Mouse (Mus musculus): ENCODE data around the gene Plekhj1.

The Plekhj1 gene

DNA sequence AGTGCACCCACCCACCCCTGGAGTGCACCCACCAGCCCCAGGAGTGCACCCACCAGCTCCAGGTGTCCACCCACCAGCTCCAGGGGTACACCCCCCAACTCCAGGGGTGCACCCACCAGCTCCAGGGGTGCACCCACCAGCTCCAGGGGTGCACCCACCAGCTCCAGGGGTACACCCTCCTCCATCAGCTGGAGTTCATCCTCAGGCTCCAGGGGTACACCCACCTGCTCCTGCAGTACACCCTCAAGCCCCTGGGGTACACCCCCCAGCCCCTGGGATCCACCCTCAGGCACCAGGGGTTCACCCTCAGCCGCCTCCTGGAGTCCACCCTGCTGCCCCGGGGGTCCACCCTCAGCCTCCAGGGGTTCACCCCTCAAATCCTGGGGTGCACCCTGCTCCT is 5.9 kb upstream of the Plekhj1 start:
- no peak for DNase-seq

GRCm38 (mm10) chr10:80802996-80803395 is 4.6 kb upstream of the Plekhj1 start:
- no peak for DNase-seq

- DNase-seq, result no peak
These were observed 3.9 kb upstream of the Plekhj1 start for GRCm38 (mm10) chr10:80802204-80802912.

DNA sequence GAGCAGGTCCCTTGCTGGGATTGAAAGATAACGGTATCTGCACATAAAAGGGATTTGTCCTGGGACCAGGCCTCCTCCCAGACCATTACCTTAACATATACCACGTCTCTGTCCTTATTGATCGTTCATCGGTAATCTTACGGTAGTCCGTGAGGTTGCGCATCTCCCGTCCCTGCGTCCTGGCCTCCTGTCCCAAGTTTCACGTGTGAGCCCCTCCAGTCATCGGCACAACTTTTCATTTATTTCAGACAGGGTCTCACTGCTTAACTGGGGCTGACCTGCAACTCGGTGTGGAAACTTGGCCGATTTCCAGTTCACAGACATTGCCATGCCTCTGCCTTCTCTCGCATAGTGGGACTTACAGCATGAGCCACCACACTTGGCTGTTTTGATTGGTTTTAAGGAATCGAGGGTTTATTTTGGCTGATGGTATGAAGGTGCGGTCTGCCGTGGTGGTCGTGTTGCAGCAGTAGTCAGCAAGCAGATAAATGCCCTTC is 692 bp upstream of the Plekhj1 start:
- no peak for DNase-seq

DNA sequence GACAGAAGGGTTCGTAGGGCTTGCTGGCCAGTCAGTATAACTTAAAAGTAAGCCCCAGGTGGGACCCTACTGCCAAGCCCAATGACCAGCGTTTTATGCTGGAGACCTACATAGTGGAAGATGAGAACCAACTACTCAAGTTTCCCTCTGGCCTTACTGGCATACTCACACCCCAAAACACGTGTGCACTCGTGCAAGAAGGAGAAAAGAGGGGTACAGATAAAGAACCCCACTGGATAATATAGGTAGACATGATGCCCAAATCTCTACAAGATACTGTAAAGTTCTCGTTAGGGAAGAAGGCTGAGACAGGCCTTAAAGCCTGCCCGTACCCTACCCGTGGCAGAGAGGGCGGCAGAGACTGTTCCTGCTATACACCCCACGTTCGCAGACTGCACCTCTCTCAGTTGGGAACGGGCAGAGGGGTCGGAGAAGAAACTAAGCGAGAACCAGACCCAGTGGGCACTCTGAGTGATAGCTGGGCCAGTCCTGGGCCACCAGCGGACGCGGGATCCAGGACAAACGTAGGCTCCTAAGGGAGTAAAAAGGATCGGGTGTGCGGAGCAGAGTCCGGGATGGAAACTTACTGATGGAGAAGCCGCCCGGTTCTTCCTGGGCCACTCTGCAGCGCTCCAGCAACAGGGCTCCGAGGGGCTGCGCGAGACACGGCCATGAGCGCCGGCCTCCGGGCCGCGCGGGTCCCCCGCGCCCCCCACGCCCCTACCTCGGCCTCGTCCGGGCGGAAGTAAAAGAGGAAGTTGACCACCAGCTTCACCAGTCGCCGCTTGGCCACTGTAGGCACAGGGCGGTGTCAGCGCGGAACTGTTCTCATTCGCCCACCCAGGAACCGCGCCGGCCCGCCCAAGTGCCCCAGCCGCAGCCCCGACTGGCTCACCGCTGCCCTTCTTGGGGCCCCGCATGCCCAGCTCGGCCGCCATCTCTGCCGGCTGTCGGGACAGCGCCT is 958 bp downstream of the Plekhj1 start:
- DNase-seq, result peak; percentile 88

- no peak for DNase-seq
These were observed 2.0 kb downstream of the Plekhj1 start for GRCm38 (mm10) chr10:80796307-80796848.

- DNase-seq, result no peak
These were observed 3.7 kb downstream of the Plekhj1 start for GRCm38 (mm10) chr10:80794750-80795149.

DNA sequence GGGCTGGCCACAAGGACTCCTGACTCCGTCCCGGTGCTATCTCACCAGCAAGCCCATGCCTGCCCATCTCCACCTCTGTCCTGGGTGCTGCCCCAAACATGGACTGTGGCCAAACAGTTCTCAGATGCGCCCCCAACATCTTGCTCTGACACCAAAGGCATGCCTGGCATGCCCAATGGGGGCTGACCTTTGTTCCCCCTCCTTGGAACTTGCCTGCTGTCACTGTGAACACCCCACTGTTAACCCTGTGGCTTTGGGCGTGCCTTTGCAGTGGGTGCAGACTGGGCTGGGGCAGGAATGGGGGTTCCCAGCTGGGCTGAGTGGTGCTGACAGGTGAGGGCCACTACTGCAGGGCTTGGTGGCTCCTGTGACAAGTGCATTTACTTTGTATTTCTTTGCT is 4.6 kb downstream of the Plekhj1 start:
- peak; percentile 37 for DNase-seq

- no peak for DNase-seq
These were observed 5.2 kb downstream of the Plekhj1 start for GRCm38 (mm10) chr10:80793033-80793784.

DNA sequence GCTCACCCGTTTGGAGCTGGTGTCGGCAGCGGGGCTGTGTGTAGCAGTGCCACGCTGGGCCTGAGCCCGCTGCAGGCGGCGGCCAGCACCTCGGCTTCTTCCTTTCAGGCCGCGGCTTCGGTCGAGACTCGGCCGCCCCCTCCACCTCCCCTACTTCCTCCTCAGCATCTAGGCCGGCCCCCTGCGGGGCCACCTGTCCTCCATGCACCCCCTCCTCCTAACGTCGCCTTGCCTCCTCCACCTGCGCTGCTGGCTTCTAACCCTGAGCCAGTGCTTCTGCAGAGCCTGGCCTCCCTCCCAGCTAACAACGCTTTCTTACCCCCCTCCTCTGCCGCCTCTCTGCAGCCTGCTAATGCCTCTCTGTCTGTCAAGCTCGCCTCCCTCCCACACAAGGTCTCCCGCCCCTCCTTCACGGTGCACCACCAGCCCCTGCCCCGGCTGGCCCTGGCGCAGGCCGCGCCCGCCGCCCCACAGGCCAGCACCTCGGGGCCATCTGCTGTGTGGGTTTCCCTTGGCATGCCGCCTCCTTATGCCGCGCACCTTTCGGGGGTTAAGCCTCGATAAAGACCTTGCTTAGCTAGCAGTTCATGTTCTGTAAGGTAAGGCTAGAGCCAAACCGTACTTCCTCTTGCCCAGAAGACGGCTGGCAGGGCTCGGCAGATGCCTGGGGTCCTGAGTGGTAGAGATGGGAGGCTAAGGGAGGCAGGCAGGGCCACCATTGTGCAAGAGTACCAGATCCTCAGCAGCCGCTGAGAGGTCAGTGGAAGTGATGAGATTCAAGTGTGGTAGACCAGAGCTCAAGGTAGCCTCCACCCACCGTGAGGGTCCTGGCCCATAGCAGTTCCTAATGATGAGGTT is 6.0 kb downstream of the Plekhj1 start:
- no peak for DNase-seq

- DNase-seq, result no peak
These were observed 6.8 kb downstream of the Plekhj1 start for GRCm38 (mm10) chr10:80791476-80792174.

GRCm38 (mm10) chr10:80790761-80791404 is 7.5 kb downstream of the Plekhj1 start:
- no peak for DNase-seq

GRCm38 (mm10) chr10:80787517-80787916 is 10.9 kb downstream of the Plekhj1 start:
- no peak for DNase-seq

- no peak for DNase-seq
These were observed 12.5 kb downstream of the Plekhj1 start for GRCm38 (mm10) chr10:80785963-80786362.

DNA sequence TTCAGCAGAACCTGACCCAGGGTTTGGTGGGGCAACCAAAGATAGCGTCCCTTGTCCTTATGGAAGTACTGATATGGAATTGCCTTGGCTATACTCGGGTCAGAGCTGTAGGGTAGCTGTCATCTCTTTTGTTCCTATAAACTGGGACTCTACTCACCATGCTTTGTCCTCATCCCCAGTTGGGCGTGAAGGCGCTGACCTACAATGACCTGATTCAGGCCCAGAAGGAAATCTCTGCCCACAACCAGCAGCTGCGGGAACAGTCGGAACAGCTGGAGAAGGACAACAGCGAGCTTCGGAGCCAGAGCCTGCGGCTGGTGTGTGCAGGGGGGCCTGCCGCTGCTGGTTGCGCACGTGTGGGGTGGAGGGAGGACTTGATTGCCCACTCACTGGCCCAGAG is 13.6 kb downstream of the Plekhj1 start:
- DNase-seq, result no peak

DNA sequence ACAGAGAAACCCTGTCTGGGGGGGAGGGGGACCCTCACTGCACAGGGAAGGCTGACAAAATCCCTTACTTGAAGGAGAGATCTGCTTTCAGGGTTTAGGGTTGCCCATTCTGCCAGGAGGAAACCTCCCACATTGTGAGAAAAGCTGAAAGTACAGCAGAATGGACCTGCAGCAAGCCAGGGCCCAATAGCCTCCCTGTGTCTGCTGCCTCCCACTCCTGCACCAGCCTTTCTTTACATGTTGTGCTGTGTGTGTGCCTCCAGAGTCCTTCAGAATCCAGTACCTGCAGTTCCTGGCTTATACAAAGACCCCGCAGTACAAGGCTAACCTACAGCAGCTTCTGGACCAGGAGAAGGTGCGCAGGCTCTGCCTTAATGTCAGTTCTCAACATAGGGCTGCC is 14.1 kb downstream of the Plekhj1 start:
- no peak for DNase-seq

DNA sequence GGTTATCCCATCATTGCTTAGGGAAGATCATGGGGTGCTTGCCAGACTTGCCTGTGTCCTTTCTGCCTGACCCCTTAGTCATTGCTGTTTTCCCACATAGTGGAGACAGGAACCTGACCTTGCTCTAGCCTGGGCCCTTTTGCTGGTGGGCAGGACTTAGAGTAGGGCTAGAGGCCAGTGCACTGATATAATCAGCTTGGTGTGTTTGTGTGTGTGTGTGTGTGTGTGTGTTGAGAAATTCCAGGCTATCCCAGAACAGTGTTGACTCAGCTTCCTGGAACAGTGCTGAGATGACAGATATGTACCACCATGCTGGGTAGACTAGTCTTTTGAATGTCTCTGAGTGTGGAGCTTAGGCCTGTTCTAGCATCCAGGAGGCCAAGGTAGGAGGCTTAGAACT is 18.9 kb downstream of the Plekhj1 start:
- no peak for DNase-seq

- DNase-seq, result no peak
These were observed 21.3 kb downstream of the Plekhj1 start for GRCm38 (mm10) chr10:80777123-80777522.

DNA sequence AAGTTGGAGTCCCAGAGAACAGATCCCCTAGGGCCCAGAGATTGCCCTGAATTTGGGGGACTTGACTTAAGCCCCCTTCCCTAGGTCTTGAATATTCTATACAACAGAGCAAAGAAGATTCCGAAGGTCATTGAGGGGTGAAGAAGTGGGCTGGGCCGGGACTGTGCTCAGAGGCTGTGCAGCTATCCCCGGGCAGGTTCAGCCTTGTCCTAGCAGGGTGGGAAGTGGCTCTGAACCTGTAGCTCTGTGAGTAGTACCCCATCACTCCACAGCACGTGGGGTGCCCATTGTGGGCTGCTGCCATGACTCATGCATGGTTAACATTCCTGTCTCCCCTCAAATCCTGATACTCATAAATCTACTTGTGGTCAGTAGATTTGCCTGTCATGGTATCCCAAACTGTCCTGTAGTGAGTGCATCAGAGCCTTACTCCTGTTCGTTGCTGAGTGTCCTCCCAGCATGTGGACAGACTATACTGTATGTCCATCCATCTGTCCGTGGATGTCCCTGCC is 22.0 kb downstream of the Plekhj1 start:
- no peak for DNase-seq

DNA sequence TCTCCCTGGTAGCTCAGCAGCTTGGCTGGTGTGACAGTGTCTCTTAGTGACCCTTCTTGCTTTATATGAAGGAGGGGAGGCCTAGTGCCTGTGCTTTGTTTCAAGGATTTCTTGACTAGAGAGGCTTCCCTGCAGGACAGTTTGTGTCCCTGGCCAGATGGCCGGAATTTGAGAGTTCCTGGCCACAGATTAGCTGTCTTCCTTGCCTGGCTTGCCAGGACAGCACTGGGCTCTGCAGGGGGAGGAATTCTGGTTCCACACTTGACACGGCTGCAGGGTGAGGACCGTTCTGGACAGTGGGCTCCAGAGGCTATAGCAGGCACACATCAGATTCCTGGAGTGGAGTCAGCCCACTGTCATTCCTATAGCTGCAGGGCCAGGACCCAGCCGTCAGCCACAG is 22.7 kb downstream of the Plekhj1 start:
- no peak for DNase-seq
